ENCODE assay signal across 8 mouse cellular contexts in genomic region chr17:35836178-35836965, GRCm38 (mm10). TPM values are rescaled to one million over a fixed set of nuclear protein-coding genes. Genes with fewer than 3 reads are reported as not detected.
DNase-seq lines count a peak whose midpoint lies in the region; ATAC-seq and TF ChIP-seq lines count a peak whose summit lies in the region.

No protein-coding gene starts in this region.

- peak overlapping the region; percentile 91 for H3K4me3 ChIP-seq in brown adipose tissue, adult 24 weeks (ENCODE audit: insufficient read depth, low read depth, low read length)
- H3K4me3 ChIP-seq in heart, embryonic 14.5 days (ENCODE audit: control insufficient read depth in 1 of 2, insufficient read depth in 1 of 2, low read depth in 1 of 2, low read length in 2 of 2), result peak overlapping the region; percentile 80 to 81
- peak overlapping the region; percentile 96 to 98 for H3K4me3 ChIP-seq in liver, embryonic 14.5 days (ENCODE audit: insufficient read depth in 1 of 2, low read depth in 2 of 2, low read length in 2 of 2)
- H3K4me3 ChIP-seq in neural tube, embryonic 11.5 days (ENCODE audit: low read depth, low read length), result peak overlapping the region; percentile 76
- H3K4me3 ChIP-seq in stomach, postnatal 0 days (ENCODE audit: low read depth, low read length), result peak overlapping the region; percentile 71

- peaks cover 55% of the 10 kb centered on the region for H3K36me3 ChIP-seq in heart, embryonic 14.5 days (ENCODE audit: control insufficient read depth, insufficient read depth, low read length)
- H3K36me3 ChIP-seq in liver, embryonic 14.5 days (replicated peaks; ENCODE audit: control insufficient read depth, insufficient read depth, low read depth), result peaks cover 48% of the 10 kb centered on the region
- H3K36me3 ChIP-seq in neural tube, embryonic 11.5 days (ENCODE audit: control insufficient read depth, insufficient read depth, low read length), result peaks cover 26% of the 10 kb centered on the region
- peaks cover 17% of the 10 kb centered on the region for H3K36me3 ChIP-seq in stomach, postnatal 0 days (ENCODE audit: control insufficient read depth, insufficient read depth, low read length)

- no peak for TF ChIP-seq EP300 in liver, embryonic 14.5 days (IDR thresholded peaks at IDR 0.05; ENCODE audit: low read depth)
- TF ChIP-seq EP300 in stomach, postnatal 0 days (optimal IDR thresholded peaks at IDR 0.05), result no peak

- no peaks in the 10 kb centered on the region for H3K27me3 ChIP-seq in heart, embryonic 14.5 days (ENCODE audit: control insufficient read depth, insufficient read depth, low read length)
- no peaks in the 10 kb centered on the region for H3K27me3 ChIP-seq in liver, embryonic 14.5 days (ENCODE audit: control insufficient read depth, insufficient read depth, low read length)
- no peaks in the 10 kb centered on the region for H3K27me3 ChIP-seq in neural tube, embryonic 11.5 days (ENCODE audit: control insufficient read depth, insufficient read depth, low read length)
- H3K27me3 ChIP-seq in stomach, postnatal 0 days (ENCODE audit: control insufficient read depth, insufficient read depth, low read length), result no peaks in the 10 kb centered on the region

- H3K4me1 ChIP-seq in brown adipose tissue, adult 24 weeks (ENCODE audit: control insufficient read depth, insufficient read depth, insufficient read length, low read length), result no peaks in the 10 kb centered on the region; the same call in 1 of the 2 replicates
- peaks cover 16 to 37% of the 10 kb centered on the region in 2 experiments for H3K4me1 ChIP-seq in heart, embryonic 14.5 days (ENCODE audit: control insufficient read depth in 2 of 2, insufficient read depth in 2 of 2, low read length in 2 of 2)
- peaks cover 35 to 40% of the 10 kb centered on the region in 2 experiments for H3K4me1 ChIP-seq in liver, embryonic 14.5 days (replicated peaks; ENCODE audit: control insufficient read depth in 2 of 2, insufficient read depth in 2 of 2, low read length in 1 of 2)
- peaks cover 14% of the 10 kb centered on the region for H3K4me1 ChIP-seq in neural tube, embryonic 11.5 days (ENCODE audit: control insufficient read depth, insufficient read depth, low read length)
- 0 out of 2 replicates have a peak, but pooled peaks cover 5% of the 10 kb centered on the region for H3K4me1 ChIP-seq in stomach, postnatal 0 days (replicated peaks; ENCODE audit: control insufficient read depth, insufficient read depth)

- ATAC-seq in CD4-positive, CD25-positive, alpha-beta regulatory T cell, adult 4 months, result peak; percentile 9
- ATAC-seq in heart, embryonic 14.5 days (ENCODE audit: insufficient number of reproducible peaks, insufficient read depth, low FRiP score, low read depth), result no peak
- no peak for ATAC-seq in liver, embryonic 14.5 days (ENCODE audit: insufficient read depth)
- ATAC-seq in neural tube, embryonic 11.5 days (ENCODE audit: insufficient read depth, low FRiP score, low TSS enrichment), result no peak
- ATAC-seq in stomach, postnatal 0 days (ENCODE audit: low FRiP score, low TSS enrichment), result peak; percentile 7; the same call in 1 of the 2 replicates

- TF ChIP-seq CTCF in liver, embryonic 14.5 days (IDR thresholded peaks at IDR 0.05; ENCODE audit: low read depth), result peak; percentile 89
- TF ChIP-seq CTCF in stomach, postnatal 0 days (IDR thresholded peaks at IDR 0.05; ENCODE audit: low read depth), result peak; percentile 94

- peak overlapping the region; percentile 75 for H3K27ac ChIP-seq in brown adipose tissue, adult 24 weeks (replicated peaks; ENCODE audit: low read depth, low read length)
- peak overlapping the region; percentile 89 to 97 for H3K27ac ChIP-seq in heart, embryonic 14.5 days (replicated peaks in 1 of 2; ENCODE audit: control insufficient read depth in 1 of 2, insufficient read depth in 1 of 2, low read depth in 2 of 2, low read length in 2 of 2)
- peak overlapping the region; percentile 96 for H3K27ac ChIP-seq in liver, embryonic 14.5 days
- peak overlapping the region; percentile 93 for H3K27ac ChIP-seq in neural tube, embryonic 11.5 days (ENCODE audit: low read depth, low read length)
- H3K27ac ChIP-seq in stomach, postnatal 0 days (replicated peaks), result peak overlapping the region; percentile 91

- 7% methylated on average over 24 of the region's 24 CpGs for WGBS in heart, embryonic 14.5 days
- 6% methylated on average over 24 of the region's 24 CpGs for WGBS in liver, embryonic 14.5 days (ENCODE audit: insufficient replicate concordance)
- WGBS in neural tube, embryonic 11.5 days, result 9% methylated on average over 24 of the region's 24 CpGs
- 4% methylated on average over 24 of the region's 24 CpGs for WGBS in stomach, postnatal 0 days

- peak; percentile 79 for DNase-seq in fibroblast of lung, adult 2 months (ENCODE audit: low read depth)
- DNase-seq in kidney, postnatal 25 days, result peak; percentile 90 to 96
- DNase-seq in liver, embryonic 14.5 days (ENCODE audit: low read depth in 3 of 3, low spot score in 3 of 3), result peak; percentile 73 to 82 (median 73)
- DNase-seq in neural tube, embryonic 11.5 days (ENCODE audit: low spot score), result peak; percentile 86
- peak; percentile 86 for DNase-seq in stomach, postnatal 0 days (ENCODE audit: low spot score)

- peak overlapping the region; percentile 98 for H3K9ac ChIP-seq in heart, embryonic 14.5 days (ENCODE audit: low read length)
- peak overlapping the region; percentile 100 for H3K9ac ChIP-seq in liver, embryonic 14.5 days (replicated peaks)
- H3K9ac ChIP-seq in neural tube, embryonic 11.5 days (ENCODE audit: low read length), result peak overlapping the region; percentile 95
- peak overlapping the region; percentile 74 for H3K9ac ChIP-seq in stomach, postnatal 0 days (ENCODE audit: low read length)

- no peaks in the 10 kb centered on the region for H3K9me3 ChIP-seq in heart, embryonic 14.5 days (ENCODE audit: control insufficient read depth, low read length)
- H3K9me3 ChIP-seq in liver, embryonic 14.5 days (ENCODE audit: control insufficient read depth, low read length), result no peaks in the 10 kb centered on the region
- no peaks in the 10 kb centered on the region for H3K9me3 ChIP-seq in neural tube, embryonic 11.5 days (ENCODE audit: control insufficient read depth, low read length)
- H3K9me3 ChIP-seq in stomach, postnatal 0 days (ENCODE audit: control insufficient read depth, low read length), result no peaks in the 10 kb centered on the region

- peak overlapping the region; percentile 71 for H3K4me2 ChIP-seq in heart, embryonic 14.5 days (ENCODE audit: low read length)
- H3K4me2 ChIP-seq in liver, embryonic 14.5 days (ENCODE audit: low read depth), result peak overlapping the region; percentile 96
- peak overlapping the region; percentile 88 for H3K4me2 ChIP-seq in neural tube, embryonic 11.5 days (ENCODE audit: low read depth)
- peak overlapping the region; percentile 81 for H3K4me2 ChIP-seq in stomach, postnatal 0 days (replicated peaks; ENCODE audit: low read depth)

RNA-seq across cellular contexts. Expression of gene Tubb5, which starts 1.7 kb away (rescaled TPM):
- polyA plus RNA-seq in CD4-positive, CD25-positive, alpha-beta regulatory T cell, adult 4 months (2017; shearing (Covaris generic)), result 100 to 1,000 TPM; 564 to 602 TPM
- 32.5 and 58.6 TPM in 2 replicates for polyA plus RNA-seq in brown adipose tissue, adult 24 weeks (2012; ENCODE audit: insufficient read depth, insufficient read length, missing spikeins)
- 673 and 698 TPM in 2 replicates for polyA plus RNA-seq in heart, embryonic 14.5 days (2014; fragmentation: Nextera tagmentation; extraction: Ambion mirVana)
- 460 and 467 TPM in 2 replicates for polyA plus RNA-seq in liver, embryonic 14.5 days (2012; rRNA removed)
- 330 and 363 TPM in 2 replicates for polyA plus RNA-seq in liver, embryonic 14.5 days (2014; fragmentation: Nextera tagmentation; extraction: Ambion mirVana)
- polyA plus RNA-seq in neural tube, embryonic 11.5 days (2014; fragmentation: Nextera tagmentation; extraction: Ambion mirVana), result 1,543 and 1,545 TPM in 2 replicates
- 251 and 296 TPM in 2 replicates for polyA plus RNA-seq in stomach, postnatal 0 days (2015; fragmentation: Nextera tagmentation; extraction: Ambion mirVana)

RNA-seq across cellular contexts. Expression of gene Mdc1, which starts 4.9 kb away (rescaled TPM):
- 10 to 100 TPM; 10.9 to 13.2 TPM for polyA plus RNA-seq in CD4-positive, CD25-positive, alpha-beta regulatory T cell, adult 4 months (2017; shearing (Covaris generic))
- 3.0 and 3.3 TPM in 2 replicates for polyA plus RNA-seq in brown adipose tissue, adult 24 weeks (2012; ENCODE audit: insufficient read depth, insufficient read length, missing spikeins)
- polyA plus RNA-seq in heart, embryonic 14.5 days (2014; fragmentation: Nextera tagmentation; extraction: Ambion mirVana), result 15.3 and 16.1 TPM in 2 replicates
- 9.2 and 10.0 TPM in 2 replicates for polyA plus RNA-seq in liver, embryonic 14.5 days (2012; rRNA removed)
- polyA plus RNA-seq in liver, embryonic 14.5 days (2014; fragmentation: Nextera tagmentation; extraction: Ambion mirVana), result 6.3 and 9.1 TPM in 2 replicates
- 15.0 and 18.3 TPM in 2 replicates for polyA plus RNA-seq in neural tube, embryonic 11.5 days (2014; fragmentation: Nextera tagmentation; extraction: Ambion mirVana)
- 2.1 and 2.2 TPM in 2 replicates for polyA plus RNA-seq in stomach, postnatal 0 days (2015; fragmentation: Nextera tagmentation; extraction: Ambion mirVana)

RNA-seq across cellular contexts. Expression of gene Flot1, which starts 13.3 kb away (rescaled TPM):
- polyA plus RNA-seq in CD4-positive, CD25-positive, alpha-beta regulatory T cell, adult 4 months (2017; shearing (Covaris generic)), result 10 to 100 TPM; 24.3 to 30.7 TPM
- 38.1 and 61.2 TPM in 2 replicates for polyA plus RNA-seq in brown adipose tissue, adult 24 weeks (2012; ENCODE audit: insufficient read depth, insufficient read length, missing spikeins)
- polyA plus RNA-seq in heart, embryonic 14.5 days (2014; fragmentation: Nextera tagmentation; extraction: Ambion mirVana), result 86.8 and 93.7 TPM in 2 replicates
- 22.4 and 34.7 TPM in 2 replicates for polyA plus RNA-seq in liver, embryonic 14.5 days (2012; rRNA removed)
- 27.8 and 29.2 TPM in 2 replicates for polyA plus RNA-seq in liver, embryonic 14.5 days (2014; fragmentation: Nextera tagmentation; extraction: Ambion mirVana)
- 48.5 and 52.3 TPM in 2 replicates for polyA plus RNA-seq in neural tube, embryonic 11.5 days (2014; fragmentation: Nextera tagmentation; extraction: Ambion mirVana)
- polyA plus RNA-seq in stomach, postnatal 0 days (2015; fragmentation: Nextera tagmentation; extraction: Ambion mirVana), result 41.0 and 43.5 TPM in 2 replicates

RNA-seq across cellular contexts. Expression of gene Ier3, which starts 14.9 kb away (rescaled TPM):
- 1 to 10 TPM; 1.1 to 1.9 TPM for polyA plus RNA-seq in CD4-positive, CD25-positive, alpha-beta regulatory T cell, adult 4 months (2017; shearing (Covaris generic))
- 19.2 and 52.4 TPM in 2 replicates for polyA plus RNA-seq in brown adipose tissue, adult 24 weeks (2012; ENCODE audit: insufficient read depth, insufficient read length, missing spikeins)
- polyA plus RNA-seq in heart, embryonic 14.5 days (2014; fragmentation: Nextera tagmentation; extraction: Ambion mirVana), result 20.8 and 27.3 TPM in 2 replicates
- polyA plus RNA-seq in liver, embryonic 14.5 days (2012; rRNA removed), result 10.2 and 11.0 TPM in 2 replicates
- polyA plus RNA-seq in liver, embryonic 14.5 days (2014; fragmentation: Nextera tagmentation; extraction: Ambion mirVana), result 11.6 and 13.2 TPM in 2 replicates
- 2.0 and 2.8 TPM in 2 replicates for polyA plus RNA-seq in neural tube, embryonic 11.5 days (2014; fragmentation: Nextera tagmentation; extraction: Ambion mirVana)
- 74.8 and 79.5 TPM in 2 replicates for polyA plus RNA-seq in stomach, postnatal 0 days (2015; fragmentation: Nextera tagmentation; extraction: Ambion mirVana)

RNA-seq across cellular contexts. Expression of gene Nrm, which starts 24.7 kb away (rescaled TPM):
- 10 to 100 TPM; 35.5 to 43.5 TPM for polyA plus RNA-seq in CD4-positive, CD25-positive, alpha-beta regulatory T cell, adult 4 months (2017; shearing (Covaris generic))
- 1.4 and 2.8 TPM in 2 replicates for polyA plus RNA-seq in brown adipose tissue, adult 24 weeks (2012; ENCODE audit: insufficient read depth, insufficient read length, missing spikeins)
- 44.0 and 44.9 TPM in 2 replicates for polyA plus RNA-seq in heart, embryonic 14.5 days (2014; fragmentation: Nextera tagmentation; extraction: Ambion mirVana)
- 15.6 and 18.2 TPM in 2 replicates for polyA plus RNA-seq in liver, embryonic 14.5 days (2012; rRNA removed)
- polyA plus RNA-seq in liver, embryonic 14.5 days (2014; fragmentation: Nextera tagmentation; extraction: Ambion mirVana), result 20.1 and 22.4 TPM in 2 replicates
- polyA plus RNA-seq in neural tube, embryonic 11.5 days (2014; fragmentation: Nextera tagmentation; extraction: Ambion mirVana), result 47.3 and 50.3 TPM in 2 replicates
- 27.3 and 27.4 TPM in 2 replicates for polyA plus RNA-seq in stomach, postnatal 0 days (2015; fragmentation: Nextera tagmentation; extraction: Ambion mirVana)

Comparison
In these comparisons a context has a peak if more than half of its experiments do, and no peak if none do; other contexts are left out.
1. ATAC-seq: peak in CD4-positive, CD25-positive, alpha-beta regulatory T cell, adult 4 months (single experiment) and stomach, postnatal 0 days (single experiment); none in heart, embryonic 14.5 days (single experiment), liver, embryonic 14.5 days (single experiment) and neural tube, embryonic 11.5 days (single experiment).
2. Peak in every context shown above with its lines, with median percentiles within 50 percentile points of each other: H3K27ac ChIP-seq, H3K4me3 ChIP-seq, DNase-seq, H3K4me2 ChIP-seq and H3K9ac ChIP-seq.